Mouse (Mus musculus): ENCODE results near the gene Gabpb1. TPM values are rescaled to one million over a fixed set of nuclear protein-coding genes. Genes with fewer than 3 reads are reported as not detected.

Gabpb1 gene
- total and polyA plus RNA-seq, 2 experiments from 2014 or later = 27.6 to 30.3 TPM

DNA sequence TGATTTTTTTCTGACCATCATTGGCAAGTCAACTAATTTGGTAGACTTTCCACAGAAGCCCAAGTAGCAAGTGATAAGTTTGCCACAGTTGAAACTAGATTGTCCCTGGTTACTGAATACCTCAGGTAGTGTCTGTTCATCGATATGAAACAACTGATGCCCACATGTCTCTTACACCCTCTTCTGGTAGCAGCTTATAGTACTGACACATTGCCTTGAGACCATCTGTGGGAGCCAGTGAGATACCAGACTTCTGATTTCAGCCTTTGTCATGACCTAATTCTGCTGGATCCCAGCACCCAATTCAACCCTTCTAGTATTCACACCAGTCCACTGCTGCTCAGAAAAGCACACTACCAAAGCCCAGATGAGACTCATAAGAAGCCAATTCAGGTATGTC lies 31.4 kb downstream of the Gabpb1 start:
- Histone ChIP-seq H3K4me1 (ENCODE audit: insufficient read depth) (no peaks in the 10 kb centered on the region), H3K9me3 (ENCODE audit: low read length) (no peaks in the 10 kb centered on the region), H3K4me3 (ENCODE audit: low read depth, low read length) (no peak overlapping the region), H3K27me3 (ENCODE audit: insufficient read depth, low read length) (no peaks in the 10 kb centered on the region), H3K4me2 (ENCODE audit: low read depth) (no peak overlapping the region), H3K9ac (no peak overlapping the region), H3K27ac (ENCODE audit: low read depth, low read length) (no peak overlapping the region), H3K36me3 (ENCODE audit: insufficient read depth) (peaks cover 52% of the 10 kb centered on the region)
- no peak for DNase-seq
- no peak for TF ChIP-seq CTCF (IDR thresholded peaks at IDR 0.05; ENCODE audit: low read depth)
- 94% methylated on average over 1 of the region's 1 CpGs for WGBS
- no peak for ATAC-seq

DNA sequence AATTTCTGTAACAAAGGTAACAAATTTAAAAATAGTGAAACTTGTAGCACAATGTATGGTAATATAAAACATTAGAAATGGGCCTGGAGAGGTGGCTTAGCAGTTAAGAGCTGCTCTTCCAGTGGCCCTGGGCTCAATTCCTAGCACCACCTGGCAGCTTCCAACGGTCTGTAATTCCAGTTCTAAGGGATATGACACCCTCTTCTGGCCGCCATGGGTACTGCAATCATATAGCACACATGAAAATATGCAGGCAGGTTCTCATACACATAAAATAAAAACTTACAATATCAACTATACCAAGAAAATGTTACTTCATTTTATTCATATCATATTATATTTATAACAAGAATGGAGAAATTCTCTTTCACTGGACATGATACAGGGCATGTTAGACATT lies 35.8 kb downstream of the Gabpb1 start:
- TF ChIP-seq CTCF (IDR thresholded peaks at IDR 0.05; ENCODE audit: low read depth) = 0 out of 2 replicates have a peak, but pooled peaks have one; percentile 25
- Histone ChIP-seq H3K27ac (ENCODE audit: low read depth, low read length) (no peak overlapping the region), H3K4me2 (ENCODE audit: low read depth) (no peak overlapping the region), H3K27me3 (ENCODE audit: insufficient read depth, low read length) (no peaks in the 10 kb centered on the region), H3K4me1 (ENCODE audit: insufficient read depth) (no peaks in the 10 kb centered on the region), H3K4me3 (ENCODE audit: low read depth, low read length) (no peak overlapping the region), H3K36me3 (ENCODE audit: insufficient read depth) (peaks cover 43% of the 10 kb centered on the region), H3K9ac (no peak overlapping the region), H3K9me3 (ENCODE audit: low read length) (no peaks in the 10 kb centered on the region)
- WGBS = 91% methylated on average over 2 of the region's 2 CpGs
- DNase-seq (no peak), ATAC-seq (no peak)

GRCm38 (mm10) chr2:126635939-126636823 lies 40.0 kb downstream of the Gabpb1 start:
- peaks cover 26% of the 10 kb centered on the region for H3K36me3 ChIP-seq (ENCODE audit: insufficient read depth)
- no peaks in the 10 kb centered on the region for H3K9me3 ChIP-seq (ENCODE audit: low read length)
- TF ChIP-seq CTCF (IDR thresholded peaks at IDR 0.05; ENCODE audit: low read depth) = no peak
- H3K27ac ChIP-seq (ENCODE audit: low read depth, low read length) = no peak overlapping the region
- H3K4me1 ChIP-seq (ENCODE audit: insufficient read depth) = no peaks in the 10 kb centered on the region
- no peak for ATAC-seq
- no peak overlapping the region for H3K9ac ChIP-seq
- no peaks in the 10 kb centered on the region for H3K27me3 ChIP-seq (ENCODE audit: insufficient read depth, low read length)
- H3K4me3 ChIP-seq (ENCODE audit: low read depth, low read length) = no peak overlapping the region
- H3K4me2 ChIP-seq (ENCODE audit: low read depth) = no peak overlapping the region
- 77% methylated on average over 12 of the region's 12 CpGs for WGBS
- DNase-seq = no peak

DNA sequence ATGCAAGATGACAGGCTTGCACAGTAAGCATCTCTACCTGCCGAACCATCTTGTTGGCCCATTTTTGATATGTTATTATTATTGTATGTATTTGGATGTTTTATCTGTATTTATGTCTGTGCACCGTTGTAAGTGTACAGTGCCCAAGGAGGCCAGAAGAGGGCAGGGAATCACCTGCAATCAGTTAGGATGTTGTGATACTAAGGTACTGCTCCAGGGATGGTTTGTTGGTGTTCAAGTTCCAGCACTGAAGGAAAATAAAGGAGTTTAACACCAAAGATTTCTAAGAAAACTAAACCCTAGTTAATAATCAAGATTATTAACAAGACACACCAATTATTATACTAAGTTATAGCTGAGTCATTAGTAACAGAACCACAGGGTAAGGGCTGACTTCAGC lies 43.0 kb downstream of the Gabpb1 start:
- Histone ChIP-seq H3K4me1 (ENCODE audit: insufficient read depth) (no peaks in the 10 kb centered on the region), H3K9ac (no peak overlapping the region), H3K27me3 (ENCODE audit: insufficient read depth, low read length) (no peaks in the 10 kb centered on the region), H3K36me3 (ENCODE audit: insufficient read depth) (peaks cover 21% of the 10 kb centered on the region), H3K4me2 (ENCODE audit: low read depth) (no peak overlapping the region), H3K27ac (ENCODE audit: low read depth, low read length) (no peak overlapping the region), H3K9me3 (ENCODE audit: low read length) (no peaks in the 10 kb centered on the region), H3K4me3 (ENCODE audit: low read depth, low read length) (no peak overlapping the region)
- DNase-seq (no peak), ATAC-seq (no peak)
- WGBS = 94% methylated on average over 2 of the region's 2 CpGs
- TF ChIP-seq CTCF (IDR thresholded peaks at IDR 0.05; ENCODE audit: low read depth) = no peak

GRCm38 (mm10) chr2:126628455-126628995 lies 47.6 kb downstream of the Gabpb1 start:
- Histone ChIP-seq H3K27me3 (ENCODE audit: insufficient read depth, low read length) (no peaks in the 10 kb centered on the region), H3K36me3 (ENCODE audit: insufficient read depth) (peaks cover 10% of the 10 kb centered on the region), H3K9me3 (ENCODE audit: low read length) (no peaks in the 10 kb centered on the region), H3K27ac (ENCODE audit: low read depth, low read length) (no peak overlapping the region), H3K4me1 (ENCODE audit: insufficient read depth) (no peaks in the 10 kb centered on the region), H3K4me3 (ENCODE audit: low read depth, low read length) (no peak overlapping the region), H3K9ac (no peak overlapping the region), H3K4me2 (ENCODE audit: low read depth) (no peak overlapping the region)
- DNase-seq = no peak
- ATAC-seq = no peak
- WGBS = 90% methylated on average over 9 of the region's 9 CpGs
- TF ChIP-seq CTCF (IDR thresholded peaks at IDR 0.05; ENCODE audit: low read depth) = no peak

- H3K4me1 ChIP-seq (ENCODE audit: insufficient read depth) = no peaks in the 10 kb centered on the region
- no peaks in the 10 kb centered on the region for H3K27me3 ChIP-seq (ENCODE audit: insufficient read depth, low read length)
- H3K9me3 ChIP-seq (ENCODE audit: low read length) = no peaks in the 10 kb centered on the region
- no peak overlapping the region for H3K27ac ChIP-seq (ENCODE audit: low read depth, low read length)
- H3K9ac ChIP-seq = no peak overlapping the region
- no peak for DNase-seq
- no peak for TF ChIP-seq CTCF (IDR thresholded peaks at IDR 0.05; ENCODE audit: low read depth)
- H3K36me3 ChIP-seq (ENCODE audit: insufficient read depth) = no peaks in the 10 kb centered on the region
- no peak overlapping the region for H3K4me3 ChIP-seq (ENCODE audit: low read depth, low read length)
- H3K4me2 ChIP-seq (ENCODE audit: low read depth) = no peak overlapping the region
- ATAC-seq = no peak
Observed at GRCm38 (mm10) chr2:126623138-126623537, 53.0 kb downstream of the Gabpb1 start.

- Histone ChIP-seq H3K4me2 (ENCODE audit: low read depth) (no peak overlapping the region), H3K9me3 (ENCODE audit: low read length) (no peaks in the 10 kb centered on the region), H3K36me3 (ENCODE audit: insufficient read depth) (no peaks in the 10 kb centered on the region), H3K4me1 (ENCODE audit: insufficient read depth) (no peaks in the 10 kb centered on the region), H3K4me3 (ENCODE audit: low read depth, low read length) (no peak overlapping the region), H3K27ac (ENCODE audit: low read depth, low read length) (no peak overlapping the region), H3K9ac (no peak overlapping the region), H3K27me3 (ENCODE audit: insufficient read depth, low read length) (no peaks in the 10 kb centered on the region)
- DNase-seq = no peak
- ATAC-seq = no peak
- no peak for TF ChIP-seq CTCF (IDR thresholded peaks at IDR 0.05; ENCODE audit: low read depth)
- WGBS = 79% methylated on average over 2 of the region's 2 CpGs
Observed at GRCm38 (mm10) chr2:126622455-126622854, 53.7 kb downstream of the Gabpb1 start.

All from forebrain, postnatal 0 days (tissue).